Mouse (Mus musculus) lung, embryonic 14.5 days (tissue): Measurements from ENCODE around the gene Fam50b. TPM values are rescaled to one million over a fixed set of nuclear protein-coding genes. Genes with fewer than 3 reads are reported as not detected.
A peak's percentile ranks its signal among the peaks of the same experiment; 100 is the strongest.

ENCODE experiments used
- ATAC-seq: fragments of 200-750 bp; cut with Nextera tagmentation; 2 replicates; pipeline ENCODE4 v1.8.0; 2017; ENCODE audit warnings: mild to moderate bottlenecking, moderate TSS enrichment, moderate library complexity; ENCODE audit not compliant: insufficient read depth
- DNase-seq: peaks from one replicate; pipeline ENCODE4 v3.0.0-alpha.2; 2015
- H3K27ac ChIP-seq: fragments of 300-500 bp; sonication (generic); 2 replicates; pipeline ENCODE4 v1.5.1; 2014; ENCODE audit warnings: low read depth, mild to moderate bottlenecking, moderate library complexity
- H3K27me3 ChIP-seq: fragments of 300-500 bp; sonication (generic); 2 replicates; pipeline ENCODE4 v1.6.1; 2014; ENCODE audit warnings: low read length, control low read depth; ENCODE audit not compliant: insufficient read depth
- H3K36me3 ChIP-seq: fragments of 300-500 bp; sonication (generic); 2 replicates; pipeline ENCODE4 v1.6.1; 2014; ENCODE audit warnings: control low read depth; ENCODE audit not compliant: insufficient read depth
- H3K4me1 ChIP-seq: fragments of 300-500 bp; sonication (generic); 2 replicates; pipeline ENCODE4 v1.6.1; 2014; ENCODE audit warnings: antibody characterized with exemption, control low read depth; ENCODE audit not compliant: insufficient read depth
- H3K4me2 ChIP-seq: fragments of 300-500 bp; sonication (generic); 2 replicates; pipeline ENCODE4 v1.6.1; 2014; ENCODE audit warnings: mild to moderate bottlenecking
- H3K4me3 ChIP-seq: fragments of 300-500 bp; sonication (generic); 2 replicates; pipeline ENCODE4 v1.5.1; 2014; ENCODE audit warnings: low read depth, low read length
- H3K9ac ChIP-seq: fragments of 300-500 bp; sonication (generic); 2 replicates; pipeline ENCODE4 v1.6.1; 2014
- H3K9me3 ChIP-seq: fragments of 300-500 bp; sonication (generic); 2 replicates; pipeline ENCODE4 v1.6.1; 2016; ENCODE audit warnings: low read depth, low read length, control low read depth
- CTCF ChIP-seq: IDR thresholded peaks from 2 replicates; pipeline ENCODE4 v1.5.1; 2016; ENCODE audit warnings: antibody characterized with exemption, low read depth
- WGBS: fragments of 180-500 bp; shearing (Covaris S2); extraction: QIAGEN DNeasy Blood & Tissue Kit; methylation state at CpG from one replicate; pipeline ENCODE4 v1.1.7; 2014; 5-methylcytosine and 5-hydroxymethylcytosine counted together
- polyA plus RNA-seq: library from polyadenylated mRNA; unstranded; fragments of >200 nt; fragmentation: Nextera tagmentation; extraction: Ambion mirVana; gene quantifications from 2 replicates; pipeline ENCODE4 v1.2.1, GENCODE M21; 2014

Gene Fam50b
- polyA plus RNA-seq, 1 experiment from 2014 or later: not detected

- H3K4me2 ChIP-seq: peak overlapping the region; percentile 51
These were observed 9.6 kb upstream of the Fam50b start for GRCm38 (mm10) chr13:34724831-34725592.

GRCm38 (mm10) chr13:34725800-34726476 is 8.7 kb upstream of the Fam50b start:
- peak overlapping the region; percentile 10; the same call in 1 of the 2 replicates for H3K4me3 ChIP-seq
- H3K4me2 ChIP-seq: peak overlapping the region; percentile 51
- H3K27me3 ChIP-seq: no peaks in the 10 kb centered on the region
- H3K9me3 ChIP-seq: no peaks in the 10 kb centered on the region
- no peaks in the 10 kb centered on the region for H3K36me3 ChIP-seq
- 0 out of 2 replicates have a peak overlapping the region, but pooled peaks have one; percentile 2 for H3K9ac ChIP-seq
- peak; percentile 34 for TF ChIP-seq CTCF
- H3K27ac ChIP-seq: peak overlapping the region; percentile 87
- H3K4me1 ChIP-seq: peaks cover 21% of the 10 kb centered on the region
- ATAC-seq (peak; percentile 92), DNase-seq (peak; percentile 93)
- WGBS: under 1% methylated on average over 9 of the region's 9 CpGs

More at GRCm38 (mm10) chr13:34724831-34725592, 9.6 kb upstream of the Fam50b start:
- Histone ChIP-seq H3K27me3 (no peaks in the 10 kb centered on the region), H3K9me3 (no peaks in the 10 kb centered on the region), H3K36me3 (no peaks in the 10 kb centered on the region), H3K27ac (peak overlapping the region; percentile 87), H3K4me1 (peaks cover 21% of the 10 kb centered on the region), H3K4me3 (no peak overlapping the region), H3K9ac (no peak overlapping the region)
- TF ChIP-seq CTCF: no peak
- peak; percentile 72 for ATAC-seq
- peak; percentile 73 for DNase-seq
- 38% methylated on average over 8 of the region's 8 CpGs for WGBS

- TF ChIP-seq CTCF: no peak
- 8% methylated on average over 8 of the region's 8 CpGs for WGBS
- no peaks in the 10 kb centered on the region for H3K9me3 ChIP-seq
- no peaks in the 10 kb centered on the region for H3K27me3 ChIP-seq
- H3K9ac ChIP-seq: 0 out of 2 replicates have a peak overlapping the region, but pooled peaks have one; percentile 2
- DNase-seq (no peak), ATAC-seq (peak; percentile 73)
- H3K36me3 ChIP-seq: no peaks in the 10 kb centered on the region
- peak overlapping the region; percentile 51 for H3K4me2 ChIP-seq
- H3K27ac ChIP-seq: peak overlapping the region; percentile 87
- peak overlapping the region; percentile 10; the same call in 1 of the 2 replicates for H3K4me3 ChIP-seq
- peaks cover 21% of the 10 kb centered on the region for H3K4me1 ChIP-seq
These were observed 8.2 kb upstream of the Fam50b start for GRCm38 (mm10) chr13:34726477-34726805.

DNA sequence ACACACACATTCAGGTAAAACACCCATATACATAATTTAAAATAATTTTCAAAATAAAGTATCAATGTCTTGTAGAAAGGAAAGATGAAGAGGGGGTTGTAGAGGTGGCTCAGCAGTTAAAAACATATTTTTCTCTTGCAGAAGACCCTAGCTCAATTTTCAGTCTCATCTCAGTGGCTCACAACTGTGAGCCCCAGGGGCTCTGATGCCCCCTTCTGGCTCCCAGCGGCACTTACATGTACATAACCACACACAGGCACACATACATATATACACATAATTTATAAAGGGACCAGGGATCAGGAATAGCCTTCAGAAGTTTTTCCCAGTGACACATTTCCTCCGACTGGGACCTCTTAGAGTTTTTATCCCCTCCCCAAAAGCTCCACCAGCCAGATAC is 7.6 kb upstream of the Fam50b start:
- ATAC-seq: no peak
- H3K27me3 ChIP-seq: no peaks in the 10 kb centered on the region
- 92% methylated on average over 2 of the region's 2 CpGs for WGBS
- no peak for DNase-seq
- peak; percentile 24; the same call in 1 of the 2 replicates for TF ChIP-seq CTCF
- H3K27ac ChIP-seq: peak overlapping the region; percentile 87
- H3K4me2 ChIP-seq: no peak overlapping the region
- peaks cover 21% of the 10 kb centered on the region for H3K4me1 ChIP-seq
- H3K9ac ChIP-seq: no peak overlapping the region
- H3K4me3 ChIP-seq: no peak overlapping the region
- no peaks in the 10 kb centered on the region for H3K9me3 ChIP-seq
- no peaks in the 10 kb centered on the region for H3K36me3 ChIP-seq

GRCm38 (mm10) chr13:34731551-34731950 is 3.1 kb upstream of the Fam50b start:
- DNase-seq: no peak
- H3K27me3 ChIP-seq: no peaks in the 10 kb centered on the region
- H3K4me2 ChIP-seq: no peak overlapping the region
- TF ChIP-seq CTCF: no peak
- H3K4me1 ChIP-seq: peaks cover 2% of the 10 kb centered on the region; the same call in 1 of the 2 replicates
- no peak overlapping the region for H3K4me3 ChIP-seq
- no peak for ATAC-seq
- H3K9ac ChIP-seq: no peak overlapping the region
- no peaks in the 10 kb centered on the region for H3K9me3 ChIP-seq
- no peaks in the 10 kb centered on the region for H3K36me3 ChIP-seq
- no peak overlapping the region for H3K27ac ChIP-seq
- WGBS: 83% methylated on average over 6 of the region's 6 CpGs

GRCm38 (mm10) chr13:34733780-34734179 is 870 bp upstream of the Fam50b start:
- H3K4me1 ChIP-seq: peaks cover 2% of the 10 kb centered on the region; the same call in 1 of the 2 replicates
- no peak overlapping the region for H3K4me3 ChIP-seq
- no peak for TF ChIP-seq CTCF
- H3K4me2 ChIP-seq: no peak overlapping the region
- no peaks in the 10 kb centered on the region for H3K27me3 ChIP-seq
- no peaks in the 10 kb centered on the region for H3K36me3 ChIP-seq
- no peaks in the 10 kb centered on the region for H3K9me3 ChIP-seq
- H3K27ac ChIP-seq: no peak overlapping the region
- DNase-seq: peak; percentile 25
- H3K9ac ChIP-seq: no peak overlapping the region
- ATAC-seq: no peak
- WGBS: 45% methylated on average over 1 of the region's 1 CpGs
